Mouse (Mus musculus): ENCODE data around the gene Serpinb12.
"Not testable (repeated sequence)": the region's sequence is repeated elsewhere in the genome, so short reads cannot be mapped to it uniquely, and the experiment has no call there.

The Serpinb12 gene

DNA sequence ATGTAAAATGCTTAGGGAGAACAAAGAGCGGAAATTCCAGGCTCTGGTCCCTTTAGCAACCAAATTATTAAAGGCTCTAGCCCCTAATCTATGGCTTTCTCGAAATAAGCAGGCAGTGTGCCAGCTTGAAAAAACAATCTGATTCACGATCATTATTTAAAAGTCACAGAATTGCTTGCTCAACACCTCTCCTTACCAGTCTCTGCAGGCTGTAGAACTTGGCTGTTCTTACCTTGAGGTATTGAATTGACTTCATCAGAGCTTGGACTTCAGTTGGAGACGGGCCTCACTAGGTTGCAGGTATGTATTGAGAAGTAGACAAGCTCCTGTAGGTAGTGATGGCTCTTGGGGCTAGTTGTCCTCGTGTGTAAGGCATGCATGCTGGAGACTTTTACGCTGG, at the start of gene Serpinb12:
Gene Serpinb12, plus strand, starts transcription at position 185 of the 400 bp plus-strand sequence.
- no peak for DNase-seq (ENCODE audit: low read depth in 1 of 2, low spot score in 2 of 2)

GRCm38 (mm10) chr1:106895142-106895541, 39.1 kb upstream of the Serpinb12 start:
- DNase-seq (ENCODE audit: low read depth in 1 of 2, low spot score in 2 of 2) = not testable (repeated sequence)

GRCm38 (mm10) chr1:106901406-106901805, 32.8 kb upstream of the Serpinb12 start:
- DNase-seq (ENCODE audit: low read depth in 1 of 2, low spot score in 2 of 2) = peak; percentile 3 to 6

DNA sequence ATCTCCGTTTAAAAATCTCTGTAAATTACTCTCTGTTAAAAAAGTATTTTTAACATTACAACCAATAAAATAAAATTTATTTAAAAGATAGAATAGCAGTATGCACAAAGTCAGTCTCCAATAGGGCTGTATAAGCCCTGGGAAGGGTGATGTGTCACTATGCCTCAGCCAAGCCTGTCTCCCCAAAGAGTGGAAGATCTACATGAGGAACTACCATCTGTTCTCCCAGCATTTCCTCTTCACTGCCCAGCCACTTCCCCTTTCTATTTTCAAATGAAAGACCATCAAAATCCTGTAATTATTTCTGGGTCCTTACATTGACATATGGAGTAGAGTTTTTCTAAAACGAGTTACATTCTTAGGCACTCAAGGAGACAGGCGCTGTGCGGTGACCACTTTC, 2.3 kb upstream of the Serpinb12 start:
- peak; percentile 28 to 30 for DNase-seq (ENCODE audit: low read depth in 1 of 2, low spot score in 2 of 2)

DNA sequence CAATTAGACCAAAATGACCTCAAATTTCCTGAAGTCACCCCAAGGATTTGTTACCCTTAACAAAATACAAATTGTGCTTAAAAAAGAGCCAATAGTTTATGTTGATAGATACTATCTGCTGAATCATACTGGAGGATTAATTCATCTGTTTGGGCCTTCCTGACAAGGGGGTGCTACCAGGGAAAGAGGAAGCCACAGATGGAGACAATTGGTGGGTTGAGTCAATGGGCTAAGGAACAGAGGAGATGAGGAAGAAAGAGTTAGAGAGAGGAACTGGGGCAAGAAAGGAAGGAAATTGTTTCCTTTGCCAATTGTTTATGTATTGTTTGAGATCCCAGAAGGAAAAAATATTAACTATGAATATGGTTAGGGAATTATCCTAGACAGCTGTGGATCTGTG, 591 bp upstream of the Serpinb12 start:
- DNase-seq (ENCODE audit: low read depth in 1 of 2, low spot score in 2 of 2) = no peak

DNA sequence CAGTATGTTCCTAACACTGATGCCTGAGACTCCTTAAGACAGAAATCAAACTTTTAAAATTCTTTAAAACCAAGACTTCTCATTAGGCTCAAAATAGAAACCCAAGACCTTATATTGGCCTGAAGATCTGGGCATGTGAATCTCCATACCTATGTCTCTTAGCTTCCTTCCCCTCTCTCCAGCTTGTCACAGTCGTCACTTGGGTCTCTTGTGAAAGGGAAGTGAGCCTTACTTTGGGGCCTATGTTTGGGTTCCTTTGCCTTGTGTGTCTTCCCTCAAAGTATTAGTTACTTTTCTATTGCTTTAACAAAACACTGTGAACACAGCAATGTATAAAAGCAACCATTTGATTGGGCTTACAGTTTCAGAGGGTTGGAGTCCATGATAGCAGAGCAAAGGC, 13.0 kb downstream of the Serpinb12 start:
- DNase-seq (ENCODE audit: low read depth in 1 of 2, low spot score in 2 of 2) = no peak

DNA sequence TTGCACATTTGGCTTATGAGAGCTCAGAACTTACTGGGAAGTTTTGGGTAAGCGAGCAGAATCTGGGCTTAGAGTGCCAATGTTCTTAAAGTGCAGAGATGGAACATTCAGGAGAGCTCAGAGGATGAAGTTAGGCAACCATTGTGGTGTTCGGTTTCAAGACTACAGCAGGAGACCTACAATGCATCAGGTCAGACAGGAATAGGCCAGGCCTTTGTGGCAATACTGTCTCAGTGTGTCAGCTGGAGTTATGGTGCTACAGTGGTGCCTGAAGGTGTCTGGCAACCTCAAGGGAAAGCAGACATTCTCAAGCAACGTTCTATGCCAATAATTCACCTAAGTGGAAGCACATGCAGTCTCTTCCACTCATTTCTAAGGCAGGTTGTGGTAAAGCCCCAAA, 25.7 kb downstream of the Serpinb12 start:
- no peak for DNase-seq (ENCODE audit: low read depth in 1 of 2, low spot score in 2 of 2)

GRCm38 (mm10) chr1:106961023-106961422, 26.8 kb downstream of the Serpinb12 start:
- peak in 1 of 2 experiments; percentile 19 for DNase-seq (ENCODE audit: low read depth in 1 of 2, low spot score in 2 of 2)

DNA sequence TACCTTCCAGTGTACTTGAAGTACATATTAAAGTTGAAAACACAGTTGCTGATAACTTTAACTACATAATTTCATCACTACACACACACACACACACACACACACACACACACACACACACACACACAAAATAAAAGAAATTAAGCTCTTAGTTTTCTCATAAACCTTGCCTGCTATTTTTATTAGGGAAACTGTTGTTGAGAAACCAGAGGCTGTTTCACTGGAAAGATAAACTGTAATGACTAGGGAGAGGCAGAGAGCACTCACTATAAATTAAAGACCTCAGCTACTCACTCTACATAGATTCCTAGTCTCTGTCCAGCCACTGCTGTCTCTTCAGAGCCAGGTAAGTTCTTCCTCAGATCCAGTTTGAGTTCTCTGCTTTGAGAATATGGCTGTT, 46.4 kb downstream of the Serpinb12 start, which contains the start of gene Serpinb13:
Gene Serpinb13, plus strand, starts transcription at position 301 of the 400 bp plus-strand sequence.
- no peak for DNase-seq (ENCODE audit: low read depth in 1 of 2, low spot score in 2 of 2)

DNA sequence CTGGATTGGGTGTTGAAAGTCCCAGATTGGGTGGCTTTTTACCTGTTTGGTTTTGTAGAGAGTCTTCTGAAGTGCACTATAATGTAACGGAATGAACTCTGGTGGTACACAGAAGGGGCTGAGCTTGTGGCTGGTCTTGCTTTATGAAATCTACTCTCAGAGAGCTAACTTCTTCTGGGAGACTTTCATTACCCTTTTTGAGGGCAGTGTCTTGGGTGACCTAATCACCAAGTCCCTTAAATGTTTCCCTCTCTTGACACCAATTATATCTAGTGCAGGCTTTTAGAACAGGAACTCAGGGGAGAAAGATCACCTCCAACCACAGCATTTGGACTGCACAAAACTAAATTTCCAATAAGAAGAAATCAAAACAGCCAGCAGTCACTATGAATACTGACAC, 48.8 kb downstream of the Serpinb12 start:
- no peak for DNase-seq (ENCODE audit: low read depth in 1 of 2, low spot score in 2 of 2)

GRCm38 (mm10) chr1:106983865-106984264, 49.6 kb downstream of the Serpinb12 start:
- DNase-seq (ENCODE audit: low read depth in 1 of 2, low spot score in 2 of 2) = no peak

GRCm38 (mm10) chr1:107000424-107000823, 66.2 kb downstream of the Serpinb12 start:
- DNase-seq (ENCODE audit: low read depth in 1 of 2, low spot score in 2 of 2) = no peak

GRCm38 (mm10) chr1:107001754-107002153, 67.5 kb downstream of the Serpinb12 start:
- DNase-seq (ENCODE audit: low read depth in 1 of 2, low spot score in 2 of 2) = no peak

DNA sequence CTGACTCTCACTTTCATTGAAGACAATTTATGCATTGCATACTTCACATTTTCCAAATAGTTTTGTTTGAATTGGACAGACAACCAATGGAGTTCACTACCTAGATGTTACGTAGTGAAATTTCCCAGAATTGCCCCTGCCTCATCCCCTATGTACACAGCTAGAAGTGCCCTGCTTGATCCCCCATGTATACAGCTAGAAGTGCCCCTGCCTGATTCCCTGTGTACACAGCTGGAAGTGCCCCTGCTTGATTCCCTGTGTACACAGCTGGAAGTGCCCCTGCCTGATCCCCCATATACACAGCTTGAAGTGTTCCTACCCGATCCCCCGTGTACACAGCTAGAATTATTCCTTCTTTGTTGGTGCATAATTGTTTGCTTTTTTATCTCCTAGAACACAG, 72.1 kb downstream of the Serpinb12 start:
- no peak for DNase-seq (ENCODE audit: low read depth in 1 of 2, low spot score in 2 of 2)

All from monocyte, adult 2 months (primary cell).